Mouse (Mus musculus) adrenal gland, postnatal 10 days (tissue): ENCODE measurements around the gene Slit2. TPM values are rescaled to one million over a fixed set of nuclear protein-coding genes. Genes with fewer than 3 reads are reported as not detected.

Experiments used
- DNase-seq: peaks from one replicate; pipeline ENCODE4 v3.0.0; 2021; ENCODE audit warnings: mixed read lengths
- total RNA-seq, 2 experiments: library from RNA; stranded (reverse); gene quantifications; 2 replicates each; pipeline ENCODE4 v1.2.3; 2021

The Slit2 gene
- total RNA-seq, 2 experiments from 2014 or later: 10.8 to 22.4 TPM

DNA sequence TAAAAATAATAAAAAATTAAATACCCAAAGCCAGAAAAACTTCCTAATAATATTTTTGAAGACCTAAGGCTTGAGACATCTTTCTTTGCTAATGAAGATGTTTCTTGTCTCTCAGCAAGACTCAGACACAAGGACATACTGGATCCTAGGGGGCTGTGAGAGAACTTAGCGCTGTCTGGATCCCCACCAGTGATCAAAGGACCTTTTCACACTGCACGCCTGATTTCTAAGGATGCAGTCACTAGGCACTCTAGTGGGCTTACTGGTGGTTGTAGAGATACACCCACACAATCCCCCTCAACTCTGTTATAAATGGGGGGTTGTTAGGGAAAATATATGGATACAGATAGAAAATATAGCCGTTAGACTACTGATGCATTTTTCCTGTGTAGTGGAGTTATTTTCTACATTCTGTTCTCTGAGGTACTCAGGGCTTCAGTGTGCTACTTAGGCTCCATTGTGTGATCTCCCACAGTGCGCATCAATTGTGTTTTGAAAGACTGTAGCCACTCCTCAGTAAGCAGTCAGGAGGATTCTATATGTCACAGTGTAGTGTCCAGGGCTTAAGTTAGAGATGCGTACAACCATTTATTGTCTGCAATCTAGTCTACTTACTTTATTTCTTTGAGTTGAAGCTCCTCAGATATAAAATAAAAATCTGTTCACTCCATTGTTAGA is 67.8 kb downstream of the Slit2 start:
- no peak for DNase-seq

DNA sequence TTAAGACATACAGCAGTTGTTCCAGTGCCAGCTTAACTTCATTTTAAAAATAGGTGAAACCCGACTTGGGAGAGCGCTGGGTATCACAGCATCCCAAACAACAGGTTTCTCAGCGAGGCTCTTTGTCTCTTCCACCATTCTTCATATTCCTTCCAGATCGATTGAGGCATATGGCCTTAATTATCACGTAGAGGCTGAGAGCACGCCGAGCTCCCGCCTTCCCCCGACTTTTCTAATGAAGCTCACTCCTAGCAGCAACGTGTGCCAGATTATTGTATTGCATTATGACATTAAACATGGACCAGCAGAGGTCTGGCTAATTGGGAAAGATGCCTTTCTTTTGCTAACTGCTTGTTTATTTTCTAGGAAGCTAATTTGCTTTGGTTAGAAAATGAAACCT is 75.7 kb downstream of the Slit2 start:
- no peak for DNase-seq

DNA sequence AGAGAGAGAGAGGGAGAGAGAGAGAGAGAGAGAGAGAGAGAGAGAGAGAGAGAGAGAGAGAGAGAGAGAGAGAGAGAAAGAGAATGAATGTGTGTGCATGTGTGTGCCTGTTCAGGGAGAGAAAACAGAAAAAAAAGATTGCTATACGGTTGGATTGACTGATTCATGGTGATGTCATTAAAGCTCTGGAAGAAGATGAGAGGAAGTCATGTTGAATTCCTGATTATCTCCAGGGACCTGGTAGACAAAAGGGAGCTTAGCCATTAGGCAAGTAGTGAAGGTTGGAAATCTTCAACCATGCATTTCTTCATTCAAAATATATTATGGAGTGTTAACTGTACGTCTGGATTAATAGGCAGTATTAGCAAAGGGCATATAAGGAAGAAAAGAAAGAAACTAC is 77.8 kb downstream of the Slit2 start:
- DNase-seq: no peak

DNA sequence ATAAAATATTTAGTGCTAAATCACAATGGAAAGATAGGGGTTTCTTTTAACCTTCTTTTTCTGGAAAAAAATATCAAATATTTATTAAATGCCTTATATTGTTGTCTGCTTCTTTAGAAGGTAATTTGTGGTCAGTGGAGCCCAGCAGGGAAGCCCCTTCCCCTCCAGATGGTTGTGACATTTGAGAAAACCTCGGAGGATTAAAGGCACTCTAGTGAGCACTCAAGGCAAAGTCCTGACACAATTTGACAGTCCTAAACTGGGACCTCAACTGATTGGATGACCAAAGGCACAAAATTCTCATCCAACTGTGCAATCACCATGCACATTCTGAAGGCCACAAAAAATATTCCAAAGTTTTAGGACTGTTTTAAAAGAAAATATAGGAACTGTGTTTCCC is 95.8 kb downstream of the Slit2 start:
- no peak for DNase-seq

DNA sequence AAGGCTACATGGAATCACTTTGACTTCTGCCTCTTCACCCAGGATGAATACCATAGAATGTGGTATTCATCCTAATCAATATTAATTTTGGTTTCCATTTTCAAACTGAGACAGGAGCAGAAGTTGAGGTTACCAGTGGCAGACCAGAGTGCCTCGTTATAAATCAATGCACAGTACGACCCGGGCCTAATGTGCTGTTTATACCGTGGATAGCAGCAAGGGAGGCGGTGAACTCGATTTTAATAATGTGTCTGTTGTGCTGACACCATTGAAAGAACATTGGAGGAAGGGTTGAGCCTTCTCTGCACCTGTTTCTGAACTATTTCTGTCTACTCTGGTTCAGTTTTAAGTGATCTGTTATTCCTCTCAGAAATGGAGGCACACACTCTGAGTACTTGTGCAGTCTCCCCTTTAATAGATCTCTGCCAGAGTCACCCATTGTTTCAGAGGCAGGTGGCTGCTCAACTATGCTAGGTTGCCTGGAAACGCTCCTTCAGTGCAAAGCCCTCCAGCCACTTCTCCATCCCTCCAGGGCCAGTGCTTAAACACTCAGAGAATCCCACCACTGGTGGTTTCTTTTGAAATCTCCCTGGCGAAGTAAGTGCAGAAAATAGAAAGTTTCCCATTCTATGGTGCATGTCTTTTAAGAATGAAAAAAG is 98.4 kb downstream of the Slit2 start:
- DNase-seq: no peak

DNA sequence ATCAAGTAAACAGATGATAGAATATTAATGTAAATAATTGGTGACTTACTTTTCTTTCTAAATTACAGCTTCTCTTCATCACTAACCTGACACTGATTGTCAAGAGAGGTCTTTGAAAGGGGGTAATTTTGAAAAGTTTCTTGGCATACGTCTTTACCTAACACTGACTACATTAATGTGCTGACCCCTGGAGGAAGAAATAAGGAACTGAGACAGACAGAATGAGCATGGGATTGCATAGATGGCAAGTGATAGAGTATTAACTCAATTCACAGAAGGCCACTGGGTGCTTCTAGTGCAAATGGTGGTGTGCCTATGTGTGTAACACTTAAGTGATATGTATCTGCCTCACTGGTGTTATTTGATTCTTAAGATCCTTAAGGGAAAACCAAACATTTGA is 130.5 kb downstream of the Slit2 start:
- DNase-seq: no peak

DNA sequence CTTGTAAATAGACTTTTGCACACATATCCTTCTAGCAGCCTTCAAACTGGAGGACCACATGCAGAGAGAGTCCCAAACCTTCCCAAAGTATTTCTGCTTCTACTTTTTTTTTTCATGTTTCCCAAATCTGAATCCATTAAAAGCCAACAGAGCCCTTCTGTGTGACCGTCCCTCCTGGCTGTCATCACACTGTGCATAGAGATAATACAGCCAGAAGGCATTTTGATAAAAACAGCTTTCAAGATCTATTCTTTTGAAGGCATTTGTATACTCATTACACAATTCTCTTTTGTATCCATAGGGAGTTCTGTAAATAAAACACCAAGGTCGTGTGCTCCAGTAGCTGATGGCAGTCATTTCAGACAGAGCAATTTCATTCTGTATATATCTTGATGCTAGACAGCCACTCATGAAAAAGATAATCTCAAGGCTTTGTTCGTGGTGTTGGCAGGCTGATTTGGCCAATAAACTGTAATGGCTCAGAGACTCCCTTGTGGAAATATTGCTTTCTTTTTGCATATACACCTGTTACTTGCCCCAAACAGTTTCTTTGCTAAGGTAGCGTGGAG is 132.1 kb downstream of the Slit2 start:
- DNase-seq: no peak

DNA sequence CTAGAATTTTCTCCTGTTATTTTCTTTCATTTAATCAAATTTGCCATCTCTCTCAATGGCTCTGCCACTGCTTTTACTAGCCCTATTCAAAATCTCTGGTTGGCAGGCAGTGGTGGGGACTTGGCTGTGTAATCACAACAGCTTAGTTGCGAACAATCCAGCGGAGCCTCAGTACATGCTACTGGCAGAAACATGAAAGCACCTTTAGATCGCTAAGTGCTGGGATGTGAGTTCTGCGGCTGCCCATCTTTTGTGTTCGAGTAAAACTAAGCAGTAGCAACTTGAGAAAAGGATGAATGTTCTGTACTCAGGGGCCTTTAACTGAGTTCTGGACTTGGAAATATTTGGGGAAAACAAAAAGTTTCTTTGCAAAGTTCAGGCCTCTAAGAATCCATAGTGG is 139.7 kb downstream of the Slit2 start:
- no peak for DNase-seq

DNA sequence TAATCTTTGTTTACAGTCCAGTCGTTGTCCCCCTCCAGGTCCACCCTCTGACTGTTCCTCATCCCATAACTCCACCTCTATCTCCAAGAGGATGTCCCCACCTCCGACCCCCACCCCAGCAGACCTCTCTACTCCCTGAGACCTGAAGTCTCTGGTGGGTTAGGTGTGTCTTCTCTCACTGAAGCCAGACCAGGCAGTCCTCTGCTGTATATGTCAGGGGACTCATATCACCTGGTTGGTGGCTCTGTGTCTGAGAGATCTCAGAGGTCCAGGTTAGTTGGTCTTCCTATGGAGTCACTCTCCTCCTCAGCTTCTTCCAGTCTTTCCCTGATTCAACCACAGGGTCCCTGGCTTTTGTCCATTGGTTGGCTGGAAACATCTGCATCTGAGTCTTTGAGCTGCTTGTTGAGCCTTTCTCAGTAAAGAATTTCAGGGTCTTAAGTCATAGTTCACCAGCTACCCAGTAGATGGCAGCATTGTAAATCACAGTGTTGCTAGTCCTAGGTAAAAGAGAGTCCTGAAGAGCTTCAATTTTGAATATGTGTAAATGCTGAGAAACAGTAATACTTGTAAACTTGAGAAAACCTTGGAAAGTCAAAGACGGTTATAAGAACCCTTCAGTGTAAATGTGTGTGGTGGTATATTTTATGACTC is 143.0 kb downstream of the Slit2 start:
- DNase-seq: peak; percentile 9

DNA sequence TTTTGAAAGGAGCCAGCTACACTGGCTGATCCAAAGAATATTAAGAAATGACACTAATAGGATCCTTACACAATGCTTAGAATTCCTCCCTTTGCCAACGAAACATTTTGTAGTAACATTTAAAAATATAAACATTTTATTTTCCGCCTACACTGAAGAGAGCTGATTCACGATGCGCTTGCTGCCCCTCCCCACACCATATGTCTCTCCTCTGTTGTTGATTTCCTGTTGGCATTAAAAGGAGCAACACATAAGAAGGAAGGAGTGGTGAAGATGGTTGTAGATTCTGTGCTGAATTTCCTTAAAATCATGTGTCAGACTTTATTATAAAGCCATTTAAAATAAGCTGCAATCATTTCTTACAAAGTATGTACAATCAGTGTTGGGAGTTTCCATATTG is 147.0 kb downstream of the Slit2 start:
- DNase-seq: no peak

DNA sequence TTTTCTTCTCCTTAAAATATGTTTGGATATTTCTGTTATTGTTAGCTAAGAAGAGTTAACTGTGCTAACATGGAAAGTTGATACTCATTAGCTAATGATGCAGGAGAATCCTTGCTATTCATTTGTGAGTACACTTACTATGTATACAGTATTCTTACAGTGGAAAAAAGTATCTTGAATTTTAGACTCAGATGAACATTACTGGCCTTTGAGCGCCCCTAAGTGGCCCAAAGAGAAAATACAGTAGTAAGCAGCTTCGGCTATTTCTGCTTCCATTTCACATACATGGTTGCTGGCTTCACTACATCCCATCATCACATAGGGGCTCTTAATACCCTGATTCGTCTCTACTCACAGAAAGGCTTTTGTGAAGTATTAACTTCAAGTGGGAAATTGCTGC is 153.6 kb downstream of the Slit2 start:
- DNase-seq: peak; percentile 24

DNA sequence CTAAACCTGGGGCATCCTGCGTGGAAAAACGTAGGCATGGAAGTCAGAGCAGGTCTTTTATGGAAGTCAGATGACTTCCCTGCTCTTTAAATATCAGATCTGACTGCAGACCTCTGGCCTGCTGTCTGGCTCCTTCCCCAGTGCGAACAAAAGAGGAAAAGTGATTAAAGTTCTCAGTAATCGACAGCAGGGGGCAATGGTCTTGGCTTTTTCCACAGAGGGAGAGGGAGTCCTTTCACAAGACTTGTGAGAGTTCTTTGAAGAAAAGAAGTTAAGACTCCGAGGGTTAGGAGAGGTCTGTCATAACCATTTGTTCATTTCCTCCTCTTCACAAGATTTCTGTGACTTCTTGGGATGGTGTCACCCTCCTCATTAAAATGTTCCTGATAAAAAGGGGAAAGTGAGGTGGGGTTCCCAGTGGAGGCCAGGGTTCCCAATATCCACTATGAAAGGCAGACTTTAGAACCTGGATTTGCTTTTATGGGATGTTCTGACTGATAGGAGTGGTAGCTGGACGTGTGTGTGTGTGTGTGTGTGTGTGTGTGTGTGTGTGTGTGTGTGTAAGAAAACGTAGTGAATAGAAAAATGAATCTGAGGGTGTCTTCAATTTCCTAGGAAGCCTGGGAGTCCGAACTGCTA is 156.0 kb downstream of the Slit2 start:
- DNase-seq: peak; percentile 9

DNA sequence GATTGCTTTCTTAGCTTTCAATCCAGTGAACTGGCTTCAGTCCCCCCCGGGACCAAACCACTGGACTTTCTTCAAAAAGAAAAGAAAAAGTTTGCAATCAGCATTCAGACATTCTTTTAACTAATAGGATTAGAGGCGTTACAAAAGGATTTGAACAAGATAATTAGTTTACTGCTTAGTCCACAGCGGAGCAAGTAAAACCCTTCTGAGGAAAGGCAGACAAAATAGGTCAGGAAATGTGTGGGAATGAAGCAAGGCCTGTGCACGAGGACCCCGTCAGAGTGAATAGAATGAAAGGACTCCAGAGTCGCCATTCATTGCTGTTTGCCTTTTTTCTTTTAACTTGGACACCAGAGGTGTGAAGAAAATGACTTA is 156.5 kb downstream of the Slit2 start:
- no peak for DNase-seq

DNA sequence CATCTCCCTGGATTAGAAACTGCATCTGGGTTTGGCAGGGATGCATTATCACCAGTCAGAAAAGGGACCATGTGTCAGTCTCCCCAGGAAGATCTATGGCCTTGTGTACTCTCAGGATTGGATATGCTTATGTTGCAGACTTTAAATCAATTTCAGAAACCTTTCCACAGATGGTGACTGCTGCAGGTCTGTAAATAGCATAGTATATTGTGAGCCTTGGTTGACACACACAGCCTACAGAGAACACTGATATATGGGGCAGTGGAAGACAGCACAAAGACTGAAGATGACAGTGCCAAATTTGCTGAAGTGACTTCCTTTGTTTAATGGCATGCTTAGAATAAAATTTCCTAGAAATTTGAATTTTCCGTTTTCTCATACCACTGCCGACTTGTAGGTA is 163.1 kb downstream of the Slit2 start:
- no peak for DNase-seq

DNA sequence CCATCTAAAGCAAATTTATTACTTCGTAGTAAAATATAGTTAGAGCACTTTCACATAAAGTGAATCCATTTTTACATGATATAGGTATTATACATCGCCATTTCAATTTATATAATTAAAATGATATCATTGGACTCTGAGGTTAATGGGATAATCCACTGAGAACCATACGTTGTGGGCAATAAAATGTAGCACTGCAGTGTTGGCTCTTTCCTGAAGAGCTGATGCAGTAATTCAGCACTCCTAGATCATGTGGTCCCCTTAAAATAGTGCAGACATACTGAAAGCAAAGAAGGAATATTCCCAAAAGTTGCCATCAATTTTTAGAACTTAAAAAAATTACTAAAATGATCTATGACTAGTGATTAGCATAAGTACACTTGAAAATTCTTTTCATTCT is 177.9 kb downstream of the Slit2 start:
- DNase-seq: no peak

DNA sequence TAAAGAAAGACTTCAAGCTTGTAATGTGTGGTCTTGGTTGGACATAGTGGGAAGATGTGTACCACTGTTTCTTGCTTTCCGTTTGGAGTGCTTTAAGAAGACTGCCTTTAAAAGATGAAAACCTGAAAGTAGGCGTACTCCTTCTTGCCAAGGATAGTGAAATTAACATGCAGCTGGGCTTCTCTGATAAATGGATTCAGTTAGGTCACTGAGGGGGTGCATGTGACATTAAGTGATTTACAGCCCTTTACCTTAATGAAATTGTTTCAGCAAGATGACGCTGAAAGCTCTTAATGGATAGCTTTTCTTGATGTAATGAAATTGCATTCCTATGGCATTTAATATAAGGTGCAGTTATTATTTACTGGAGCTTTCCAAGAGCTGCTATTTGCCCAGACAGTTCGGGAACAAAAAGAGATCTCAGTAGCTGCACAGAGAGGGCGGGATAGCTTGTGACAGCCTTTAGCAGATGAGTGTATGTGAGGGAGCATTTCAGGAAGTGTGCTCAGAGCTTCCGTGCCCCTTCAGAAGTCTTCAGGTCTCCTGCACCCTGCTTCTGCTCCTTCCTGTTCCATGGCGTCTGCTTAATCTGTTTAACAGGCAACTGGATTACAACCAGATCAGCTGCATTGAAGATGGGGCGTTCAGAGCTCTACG is 198.8 kb downstream of the Slit2 start:
- no peak for DNase-seq

DNA sequence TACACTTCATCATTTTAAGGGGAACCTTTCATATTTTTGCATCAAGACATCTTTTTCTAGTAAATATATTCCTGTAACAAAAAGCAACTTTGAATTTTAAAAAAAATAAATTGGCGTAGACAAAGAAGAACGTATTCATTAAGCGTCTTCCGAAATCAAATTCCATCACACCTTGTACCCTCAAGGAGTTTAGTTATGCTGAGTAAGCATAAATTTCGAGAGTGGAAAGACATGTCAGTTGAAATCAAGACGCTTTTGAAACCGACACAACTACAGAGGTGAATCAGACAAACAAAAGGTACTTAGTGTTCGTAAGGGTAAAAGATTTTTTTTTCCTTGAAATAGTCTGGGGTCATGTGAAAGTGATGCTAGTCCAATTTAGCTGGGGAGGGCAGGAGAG is 201.4 kb downstream of the Slit2 start:
- no peak for DNase-seq

DNA sequence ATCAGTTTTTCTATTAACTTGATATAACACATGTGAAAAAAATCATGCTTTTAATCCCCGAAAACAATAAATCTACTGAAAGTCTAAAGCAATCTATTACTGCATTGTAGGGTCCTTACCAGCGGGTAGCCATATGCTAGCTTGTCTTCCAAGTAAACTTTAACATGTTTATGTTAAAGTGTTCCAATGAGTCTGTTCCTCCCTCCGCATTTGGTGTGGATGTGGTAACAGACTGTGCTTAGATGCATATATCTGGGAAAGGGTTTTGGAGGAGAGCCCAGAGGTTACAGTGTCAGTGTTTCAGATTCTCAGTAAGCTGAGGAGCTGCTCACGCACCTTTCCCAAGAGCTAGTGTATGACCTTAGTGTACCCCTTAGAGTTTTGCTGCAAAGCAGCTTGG is 204.9 kb downstream of the Slit2 start:
- no peak for DNase-seq

DNA sequence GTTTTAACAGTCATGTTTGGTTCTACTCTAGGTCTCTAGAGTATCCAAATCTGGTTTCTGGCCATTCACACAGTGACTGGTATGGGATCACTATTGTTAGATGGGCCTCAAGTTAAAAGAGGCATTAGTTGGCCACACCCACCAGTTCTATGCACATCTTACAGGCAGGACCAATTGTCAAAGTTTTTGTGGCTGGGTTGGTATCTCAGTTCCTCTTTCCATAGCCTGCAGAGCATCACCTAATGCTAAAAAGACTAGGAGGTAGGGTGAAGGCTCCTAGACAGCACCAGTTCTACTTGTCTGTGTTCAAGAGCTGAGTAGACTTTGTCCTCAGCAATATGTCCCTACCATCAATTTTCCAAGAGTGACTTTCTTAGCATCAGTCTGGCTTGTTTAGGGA is 216.4 kb downstream of the Slit2 start:
- no peak for DNase-seq

DNA sequence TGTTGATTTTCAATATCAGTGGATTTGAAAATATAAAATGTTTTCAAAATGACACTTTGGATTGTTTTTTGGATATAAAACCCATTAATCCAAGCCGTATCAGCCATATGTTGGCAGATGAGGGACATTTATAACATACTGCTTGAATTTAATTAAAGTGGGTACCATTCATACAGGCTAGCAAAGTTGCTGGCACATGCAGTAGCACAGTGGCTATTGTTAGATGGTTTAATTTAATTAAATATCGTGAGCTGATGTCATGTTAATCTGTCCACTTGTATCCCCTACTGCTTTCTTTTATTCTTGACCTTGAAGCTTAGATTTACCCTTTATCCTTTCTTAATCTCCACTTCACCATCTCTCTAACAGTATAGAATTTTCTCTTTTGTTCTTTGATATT is 232.3 kb downstream of the Slit2 start:
- no peak for DNase-seq

DNA sequence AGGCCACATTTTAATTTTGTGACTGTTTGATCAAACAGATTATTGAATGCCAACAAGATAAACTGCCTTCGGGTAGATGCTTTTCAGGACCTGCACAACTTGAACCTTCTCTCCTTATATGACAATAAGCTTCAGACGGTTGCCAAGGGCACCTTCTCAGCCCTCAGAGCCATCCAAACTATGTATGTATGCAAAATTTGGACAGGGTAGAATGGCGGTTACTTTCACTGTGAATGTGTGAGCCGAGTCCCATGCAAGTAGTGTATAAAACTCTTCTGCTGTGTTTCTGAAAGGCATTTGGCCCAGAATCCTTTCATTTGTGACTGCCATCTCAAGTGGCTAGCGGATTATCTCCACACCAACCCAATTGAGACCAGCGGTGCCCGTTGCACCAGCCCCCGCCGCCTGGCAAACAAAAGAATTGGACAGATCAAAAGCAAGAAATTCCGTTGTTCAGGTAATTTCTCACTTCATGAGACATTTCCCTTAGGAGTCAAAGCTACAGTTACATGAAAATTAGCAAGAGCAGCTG is 236.8 kb downstream of the Slit2 start:
- no peak for DNase-seq

DNA sequence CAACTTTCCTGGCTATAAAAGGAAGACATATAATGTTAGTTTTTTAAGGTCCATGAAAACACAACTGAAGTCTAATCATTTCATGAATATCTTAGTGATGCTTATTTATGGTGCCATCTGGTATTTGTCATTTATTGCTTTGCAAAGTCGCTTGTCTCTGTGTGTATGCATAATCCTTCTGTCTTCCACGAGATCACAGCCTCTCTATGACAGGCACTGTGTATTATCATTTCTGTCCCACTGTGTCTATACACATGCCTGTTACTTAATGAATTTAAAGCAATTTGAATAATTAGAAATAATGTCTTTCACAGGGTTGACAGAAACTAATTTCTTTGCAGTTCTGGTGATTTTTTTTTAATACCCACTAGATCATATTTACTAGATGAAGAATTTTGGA is 242.6 kb downstream of the Slit2 start:
- no peak for DNase-seq
